Mouse (Mus musculus): Measurements from ENCODE around the gene Def6. TPM values are rescaled to one million over a fixed set of nuclear protein-coding genes. Genes with fewer than 3 reads are reported as not detected.

Gene Def6
- polyA plus RNA-seq, 1 experiment from 2014 or later = 11.4 TPM

DNA sequence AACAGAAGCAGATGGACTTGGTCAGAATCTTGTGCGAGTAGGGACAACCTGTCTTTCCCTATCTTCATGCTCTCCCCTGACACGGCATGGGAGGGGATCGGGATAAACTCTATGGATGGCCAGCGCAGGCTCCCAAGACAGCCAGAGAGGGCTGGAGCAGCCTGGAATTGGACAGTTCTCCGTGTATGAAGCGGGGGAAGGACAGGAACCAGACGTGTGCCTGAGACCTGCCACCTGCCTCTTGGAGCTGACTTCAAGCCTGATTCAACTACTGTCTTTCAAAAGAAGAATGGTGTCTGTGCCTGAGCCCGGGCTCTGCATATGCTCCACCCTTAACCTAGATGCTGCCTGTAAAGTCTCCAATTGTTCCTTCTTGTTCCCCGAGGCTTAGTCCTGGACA is 34.9 kb upstream of the Def6 start:
- no peak overlapping the region for H3K4me2 ChIP-seq (replicated peaks; ENCODE audit: low read depth)
- H3K27ac ChIP-seq (replicated peaks) = no peak overlapping the region
- TF ChIP-seq CTCF (IDR thresholded peaks at IDR 0.05; ENCODE audit: low read depth) = no peak
- H3K4me3 ChIP-seq (ENCODE audit: low read depth, low read length) = no peak overlapping the region
- H3K4me1 ChIP-seq (replicated peaks; ENCODE audit: control insufficient read depth, insufficient read depth) = peaks cover 3% of the 10 kb centered on the region; the same call in 1 of the 2 replicates
- DNase-seq (ENCODE audit: low spot score) (no peak), ATAC-seq (ENCODE audit: low FRiP score, low TSS enrichment) (no peak)
- H3K27me3 ChIP-seq (ENCODE audit: control insufficient read depth, insufficient read depth, low read length) = no peaks in the 10 kb centered on the region
- no peaks in the 10 kb centered on the region for H3K9me3 ChIP-seq (ENCODE audit: control insufficient read depth, low read length)
- no peaks in the 10 kb centered on the region for H3K36me3 ChIP-seq (ENCODE audit: control insufficient read depth, insufficient read depth, low read length)
- H3K9ac ChIP-seq (ENCODE audit: low read length) = no peak overlapping the region
- WGBS = 38% methylated on average over 9 of the region's 9 CpGs

DNA sequence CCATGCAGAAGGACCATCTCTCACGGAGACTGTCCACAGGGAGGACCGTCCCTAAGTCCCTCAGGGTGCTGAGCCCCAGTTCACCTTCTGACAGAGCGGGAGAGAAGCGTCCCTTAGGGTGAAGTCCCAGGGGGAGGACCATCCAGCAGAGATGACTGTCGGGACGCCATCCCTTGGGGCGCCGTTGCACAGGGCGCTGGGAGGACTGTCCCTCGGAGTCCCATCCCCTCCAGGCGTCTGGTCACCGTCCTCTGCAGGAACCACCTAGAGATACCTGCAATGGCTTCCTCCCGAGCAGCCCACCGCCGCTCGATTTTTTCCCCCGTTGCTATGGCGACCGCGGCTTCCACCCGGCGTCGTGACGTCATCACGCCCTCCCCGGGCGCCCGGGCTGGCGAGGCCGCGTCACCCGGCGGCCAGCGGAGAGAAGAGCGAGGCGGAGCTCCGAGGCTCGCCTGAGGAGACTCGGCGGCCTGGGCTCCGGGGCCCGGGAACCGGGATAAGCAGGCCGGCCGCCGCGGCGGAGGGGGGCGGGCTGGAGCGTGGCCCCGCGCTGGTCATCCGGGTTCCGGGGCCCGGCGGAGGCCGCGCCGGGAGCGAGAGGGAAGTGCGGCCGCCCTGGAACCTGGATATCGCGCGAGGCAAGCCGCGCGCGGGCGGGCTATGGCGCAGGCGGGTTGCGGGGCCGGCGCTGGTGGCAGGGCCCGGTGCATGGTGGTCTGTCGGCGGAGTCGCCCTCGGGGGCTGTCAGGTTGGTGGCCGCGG is 30.6 kb upstream of the Def6 start, which contains the start of gene Zfp523:
Gene Zfp523 (plus strand): TSS at position 355 of the 765 bp plus-strand sequence.
- no peak; the same call in 1 of the 2 replicates for TF ChIP-seq CTCF (IDR thresholded peaks at IDR 0.05; ENCODE audit: low read depth)
- TF ChIP-seq EP300 (optimal IDR thresholded peaks at IDR 0.05) = no peak
- H3K4me1 ChIP-seq (replicated peaks; ENCODE audit: control insufficient read depth, insufficient read depth) = peaks cover 3% of the 10 kb centered on the region; the same call in 1 of the 2 replicates
- H3K9ac ChIP-seq (ENCODE audit: low read length) = peak within 1 kb of the TSS; percentile 94
- under 1% methylated on average over 73 of the region's 82 CpGs for WGBS
- DNase-seq (ENCODE audit: low spot score) (peak; percentile 93), ATAC-seq (ENCODE audit: low FRiP score, low TSS enrichment) (peak; percentile 93)
- peak within 1 kb of the TSS; percentile 80 for H3K4me3 ChIP-seq (ENCODE audit: low read depth, low read length)
- peak within 1 kb of the TSS; percentile 92 for H3K27ac ChIP-seq (replicated peaks)
- H3K9me3 ChIP-seq (ENCODE audit: control insufficient read depth, low read length) = no peaks in the 10 kb centered on the region
- H3K4me2 ChIP-seq (replicated peaks; ENCODE audit: low read depth) = peak within 1 kb of the TSS; percentile 86
- H3K36me3 ChIP-seq (ENCODE audit: control insufficient read depth, insufficient read depth, low read length) = no peaks in the 10 kb centered on the region
- no peaks in the 10 kb centered on the region for H3K27me3 ChIP-seq (ENCODE audit: control insufficient read depth, insufficient read depth, low read length)

DNA sequence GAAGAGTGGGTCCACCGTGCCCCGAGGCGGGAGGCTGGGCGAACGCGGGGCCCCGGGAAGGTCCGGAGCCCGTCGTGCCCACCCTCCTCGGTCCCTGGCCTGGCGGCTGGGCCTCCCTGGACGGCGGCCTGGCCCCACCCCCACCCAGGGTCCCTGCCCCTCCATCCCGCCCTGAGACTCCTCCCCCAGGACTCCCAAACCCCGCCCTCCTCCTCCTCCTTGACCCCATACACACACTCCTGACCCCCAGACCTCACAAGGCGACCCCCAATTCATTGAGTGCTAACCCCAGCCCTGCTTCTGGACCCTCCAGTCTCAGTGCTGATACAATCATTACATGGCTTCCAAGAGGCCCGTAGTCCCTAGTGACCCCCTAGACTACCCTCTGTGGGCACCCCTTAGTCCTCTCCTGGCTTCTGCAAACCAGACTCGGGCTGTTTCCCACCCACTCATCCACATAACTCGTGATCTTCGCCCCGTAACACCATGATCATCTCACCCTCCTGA is 30.0 kb upstream of the Def6 start:
- Histone ChIP-seq H3K9me3 (ENCODE audit: control insufficient read depth, low read length) (no peaks in the 10 kb centered on the region), H3K27ac (replicated peaks) (peak overlapping the region; percentile 92), H3K4me2 (replicated peaks; ENCODE audit: low read depth) (peak overlapping the region; percentile 86), H3K9ac (ENCODE audit: low read length) (peak overlapping the region; percentile 94), H3K36me3 (ENCODE audit: control insufficient read depth, insufficient read depth, low read length) (no peaks in the 10 kb centered on the region), H3K4me1 (replicated peaks; ENCODE audit: control insufficient read depth, insufficient read depth) (peaks cover 3% of the 10 kb centered on the region; the same call in 1 of the 2 replicates), H3K4me3 (ENCODE audit: low read depth, low read length) (peak overlapping the region; percentile 80), H3K27me3 (ENCODE audit: control insufficient read depth, insufficient read depth, low read length) (no peaks in the 10 kb centered on the region)
- 11% methylated on average over 11 of the region's 22 CpGs for WGBS
- ATAC-seq (ENCODE audit: low FRiP score, low TSS enrichment) (peak; percentile 62), DNase-seq (ENCODE audit: low spot score) (peak; percentile 74)
- TF ChIP-seq CTCF (IDR thresholded peaks at IDR 0.05; ENCODE audit: low read depth) (no peak), EP300 (optimal IDR thresholded peaks at IDR 0.05) (no peak)

- Histone ChIP-seq H3K4me3 (ENCODE audit: low read depth, low read length) (no peak overlapping the region), H3K36me3 (ENCODE audit: control insufficient read depth, insufficient read depth, low read length) (no peaks in the 10 kb centered on the region), H3K27ac (replicated peaks) (0 out of 2 replicates have a peak overlapping the region, but pooled peaks have one; percentile 20), H3K4me1 (replicated peaks; ENCODE audit: control insufficient read depth, insufficient read depth) (no peaks in the 10 kb centered on the region), H3K9ac (ENCODE audit: low read length) (no peak overlapping the region), H3K27me3 (ENCODE audit: control insufficient read depth, insufficient read depth, low read length) (no peaks in the 10 kb centered on the region), H3K4me2 (replicated peaks; ENCODE audit: low read depth) (no peak overlapping the region), H3K9me3 (ENCODE audit: control insufficient read depth, low read length) (no peaks in the 10 kb centered on the region)
- TF ChIP-seq CTCF (IDR thresholded peaks at IDR 0.05; ENCODE audit: low read depth) (no peak), EP300 (optimal IDR thresholded peaks at IDR 0.05) (no peak)
- ATAC-seq (ENCODE audit: low FRiP score, low TSS enrichment) (no peak), DNase-seq (ENCODE audit: low spot score) (no peak)
- WGBS = 69% methylated on average over 4 of the region's 4 CpGs
These were observed 27.2 kb upstream of the Def6 start for GRCm38 (mm10) chr17:28180331-28180730.

- WGBS = 67% methylated on average over 15 of the region's 15 CpGs
- Histone ChIP-seq H3K4me1 (replicated peaks; ENCODE audit: control insufficient read depth, insufficient read depth) (no peaks in the 10 kb centered on the region), H3K36me3 (ENCODE audit: control insufficient read depth, insufficient read depth, low read length) (no peaks in the 10 kb centered on the region), H3K4me3 (ENCODE audit: low read depth, low read length) (no peak overlapping the region), H3K9me3 (ENCODE audit: control insufficient read depth, low read length) (no peaks in the 10 kb centered on the region), H3K27ac (replicated peaks) (no peak overlapping the region), H3K27me3 (ENCODE audit: control insufficient read depth, insufficient read depth, low read length) (no peaks in the 10 kb centered on the region), H3K9ac (ENCODE audit: low read length) (no peak overlapping the region), H3K4me2 (replicated peaks; ENCODE audit: low read depth) (no peak overlapping the region)
- no peak for TF ChIP-seq EP300 (optimal IDR thresholded peaks at IDR 0.05)
- TF ChIP-seq CTCF (IDR thresholded peaks at IDR 0.05; ENCODE audit: low read depth) = no peak
- DNase-seq (ENCODE audit: low spot score) (no peak), ATAC-seq (ENCODE audit: low FRiP score, low TSS enrichment) (no peak)
These were observed 26.6 kb upstream of the Def6 start for GRCm38 (mm10) chr17:28180783-28181544.
